Mouse (Mus musculus) kidney, postnatal 4 days (tissue): ENCODE measurements around the gene Gclc.

Experiments used
- DNase-seq, 2 experiments: peaks; one replicate each; pipeline ENCODE4 v3.0.0; 2021; ENCODE audit warnings: mixed read lengths in 2 of 2

The Gclc gene

DNA sequence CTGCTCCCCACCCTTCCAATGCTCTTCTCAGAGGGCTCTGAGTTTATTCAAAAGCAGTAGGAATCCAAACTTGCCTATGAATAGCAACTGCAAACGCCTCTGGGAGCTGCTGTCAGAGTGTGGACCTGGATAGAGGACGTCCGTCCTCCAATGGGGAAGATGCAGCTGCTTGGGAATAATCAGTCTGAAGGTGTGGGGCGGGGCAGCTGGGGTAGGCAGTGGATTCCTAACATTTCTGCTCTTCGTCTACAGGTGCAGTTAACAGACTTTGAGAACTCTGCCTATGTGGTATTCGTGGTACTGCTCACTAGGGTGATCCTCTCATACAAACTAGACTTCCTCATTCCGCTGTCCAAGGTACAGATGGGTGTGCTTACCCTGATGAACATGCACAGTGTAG lies 33.6 kb downstream of the Gclc start:
- no peak for DNase-seq

- DNase-seq: peak; percentile 27 to 51
These were observed 35.4 kb downstream of the Gclc start for GRCm38 (mm10) chr9:77789615-77790348.

- DNase-seq: no peak
These were observed 39.5 kb downstream of the Gclc start for GRCm38 (mm10) chr9:77793838-77794237.

DNA sequence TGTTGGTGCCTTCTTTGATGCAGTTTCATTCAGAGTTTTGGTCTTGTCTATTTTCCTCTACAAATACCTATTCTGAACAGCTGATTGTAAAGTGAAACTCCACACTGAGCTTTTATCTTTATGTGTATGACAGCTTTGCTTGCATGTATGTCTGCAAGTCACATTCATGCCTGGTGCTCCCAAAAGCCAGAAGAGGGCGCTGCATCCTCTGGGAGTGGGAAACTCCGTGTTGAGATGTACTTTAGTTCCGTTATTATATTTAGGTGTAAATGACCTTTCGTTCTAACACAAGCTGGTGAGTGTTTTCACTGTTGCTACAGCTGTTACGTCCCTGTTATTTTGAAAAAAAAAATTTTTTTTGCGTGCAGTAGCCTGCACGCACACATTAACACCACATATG lies 48.1 kb downstream of the Gclc start:
- peak; percentile 63 to 70 for DNase-seq

DNA sequence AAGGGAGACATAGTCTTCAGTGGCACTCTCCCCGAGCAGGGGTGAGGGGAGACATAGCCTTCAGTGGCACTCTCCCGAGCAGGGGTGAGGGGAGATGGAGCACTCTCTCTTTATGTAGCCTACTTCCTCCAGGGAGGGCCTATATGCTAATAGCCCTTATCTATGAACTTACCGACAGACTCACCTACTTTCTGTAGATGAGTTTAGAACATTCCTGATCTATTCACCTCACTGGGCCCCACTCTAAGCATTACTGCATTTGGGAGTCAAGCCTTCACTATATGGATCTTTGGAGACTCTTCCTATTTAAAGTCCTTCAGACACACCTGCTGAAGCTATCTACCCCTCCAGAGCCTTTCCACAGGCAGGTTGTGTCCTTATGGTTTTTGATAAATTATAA lies 52.1 kb downstream of the Gclc start:
- DNase-seq: no peak

DNA sequence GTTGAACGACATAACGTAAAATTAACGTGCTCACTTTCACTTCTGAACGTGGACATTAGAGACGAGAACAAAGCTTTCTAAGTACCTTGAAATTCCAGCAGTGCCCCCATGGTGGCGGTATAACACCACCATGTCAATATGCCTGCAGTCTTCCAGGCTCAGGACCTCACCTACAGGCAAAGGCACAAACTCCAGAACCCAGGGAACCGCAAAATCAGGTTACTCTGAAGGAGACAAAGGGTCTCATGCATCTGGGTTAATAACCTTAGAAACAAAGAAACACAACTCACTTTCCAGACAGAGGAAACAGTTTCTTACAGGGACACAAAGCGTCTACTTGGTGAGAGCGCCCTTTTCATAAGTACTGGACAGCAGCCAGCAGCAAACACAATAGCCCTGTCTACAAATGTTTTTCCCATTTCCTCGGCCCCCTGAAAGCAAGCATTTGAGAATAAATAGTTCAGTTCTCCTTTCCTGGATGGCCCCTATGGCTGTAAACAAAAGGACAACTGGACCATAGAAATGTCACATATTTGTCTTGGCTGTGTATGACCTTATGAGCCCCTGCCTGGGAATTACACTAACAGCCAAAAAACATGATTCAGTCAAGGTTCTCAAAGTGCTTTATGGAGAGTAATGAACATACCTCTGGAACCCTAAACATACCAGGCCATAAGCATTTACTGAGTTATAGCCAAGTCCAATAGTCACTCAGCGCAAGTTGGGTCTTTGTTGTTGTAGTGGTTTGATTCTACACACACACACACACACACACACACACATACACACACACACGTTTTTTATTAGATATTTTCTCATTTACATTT lies 52.7 kb downstream of the Gclc start:
- peak; percentile 91 to 92 for DNase-seq

- DNase-seq: peak in 1 of 2 experiments; percentile 21
These were observed 54.1 kb downstream of the Gclc start for GRCm38 (mm10) chr9:77808481-77808880.

GRCm38 (mm10) chr9:77818858-77819257 lies 64.5 kb downstream of the Gclc start:
- no peak for DNase-seq

GRCm38 (mm10) chr9:77819318-77819717 lies 65.0 kb downstream of the Gclc start:
- no peak for DNase-seq

DNA sequence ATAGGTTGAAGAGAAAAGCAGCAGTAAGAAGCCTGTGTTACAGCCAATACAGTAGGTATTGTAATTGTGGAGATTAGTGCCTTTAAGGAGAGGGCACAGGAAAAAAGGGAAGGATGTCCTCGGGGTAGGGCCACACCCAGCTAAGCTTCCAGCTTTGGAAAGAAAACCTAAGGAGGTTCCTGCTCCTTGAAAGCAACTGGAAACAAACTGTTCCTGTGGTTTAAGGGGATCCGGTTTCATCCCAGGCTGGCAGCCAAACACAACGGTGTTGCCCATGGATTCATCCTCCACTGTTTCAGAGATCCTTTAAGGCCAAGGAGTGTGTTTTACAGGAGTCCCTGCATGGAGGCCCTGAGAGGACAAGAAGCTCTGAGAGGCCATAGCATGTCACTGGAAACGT lies 66.5 kb downstream of the Gclc start:
- no peak for DNase-seq

DNA sequence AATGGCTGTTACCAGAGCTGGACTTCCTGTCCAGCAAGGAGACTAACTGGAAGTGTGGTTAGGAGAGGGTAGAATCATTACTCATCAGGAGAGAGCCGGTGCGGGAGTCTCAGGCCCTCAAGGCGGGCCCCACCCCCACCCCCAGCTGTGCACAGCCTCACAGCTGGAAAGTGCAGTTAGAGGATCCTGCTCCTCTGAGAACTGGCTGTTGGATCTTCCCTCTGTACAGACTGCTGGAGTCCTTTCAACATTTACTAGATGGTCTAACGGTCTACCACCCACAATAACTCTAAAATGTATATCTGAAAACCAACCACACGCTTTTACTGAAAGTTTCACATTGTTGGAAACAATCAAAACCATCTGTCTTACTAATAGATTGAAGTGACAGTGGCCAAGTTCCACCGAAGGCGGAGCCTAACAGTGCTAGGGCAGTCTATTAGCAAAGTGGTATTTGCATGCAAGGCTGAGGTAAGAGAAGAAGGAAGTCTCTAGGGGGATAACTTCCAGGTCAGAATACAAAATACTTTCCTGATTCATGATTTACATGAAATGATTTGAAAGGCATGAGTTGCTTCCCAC lies 71.1 kb downstream of the Gclc start:
- DNase-seq: peak; percentile 58 to 71

GRCm38 (mm10) chr9:77826237-77826636 lies 71.9 kb downstream of the Gclc start:
- no peak for DNase-seq

GRCm38 (mm10) chr9:77828531-77828965 lies 74.2 kb downstream of the Gclc start:
- DNase-seq: no peak

- peak in 1 of 2 experiments; percentile 27 for DNase-seq
These were observed 80.1 kb downstream of the Gclc start for GRCm38 (mm10) chr9:77834259-77834993.

DNA sequence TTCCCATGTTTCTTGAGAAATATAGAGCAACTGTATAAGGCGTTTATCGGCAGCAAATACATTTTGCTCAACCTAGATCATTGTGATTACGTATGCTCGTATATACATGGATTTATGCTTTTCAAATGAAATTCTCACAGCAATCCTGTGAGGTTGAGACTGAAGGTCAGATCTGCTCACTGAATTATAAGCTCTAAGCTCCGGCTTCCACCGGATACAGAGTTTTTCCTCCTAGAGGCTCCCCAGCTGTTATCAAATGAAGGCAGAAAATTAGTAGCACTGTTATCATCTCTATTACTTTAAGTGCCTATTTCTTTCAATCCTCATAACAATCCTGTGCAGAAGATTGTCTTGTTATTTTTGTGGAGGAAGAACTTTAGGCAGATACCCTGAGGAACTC lies 80.8 kb downstream of the Gclc start:
- no peak for DNase-seq

- DNase-seq: no peak
These were observed 81.4 kb downstream of the Gclc start for GRCm38 (mm10) chr9:77835756-77836155.

GRCm38 (mm10) chr9:77838586-77838985 lies 84.3 kb downstream of the Gclc start:
- no peak for DNase-seq
